Mouse (Mus musculus) kidney, postnatal 25 days (tissue): ENCODE measurements around the gene Fbxl19.
A peak's percentile ranks its signal among the peaks of the same experiment; 100 is the strongest.

Source experiments
- DNase-seq, 2 experiments: peaks; one replicate each; pipeline ENCODE4 v3.0.0; 2021; ENCODE audit warnings: mixed read lengths in 2 of 2

The Fbxl19 gene

GRCm38 (mm10) chr7:127744366-127745045 lies at the start of gene Fbxl19:
Gene Fbxl19, plus strand, starts transcription at chr7:127744543.
- peak; percentile 86 to 93 for DNase-seq

- DNase-seq = no peak
These were observed 45.4 kb upstream of the Fbxl19 start for GRCm38 (mm10) chr7:127698986-127699385.

GRCm38 (mm10) chr7:127700712-127701331 lies 43.5 kb upstream of the Fbxl19 start:
- no peak for DNase-seq

GRCm38 (mm10) chr7:127703561-127704178 lies 40.7 kb upstream of the Fbxl19 start:
- peak; percentile 50 to 52 for DNase-seq

GRCm38 (mm10) chr7:127704598-127704997 lies 39.7 kb upstream of the Fbxl19 start:
- no peak for DNase-seq

GRCm38 (mm10) chr7:127705706-127706105 lies 38.6 kb upstream of the Fbxl19 start:
- no peak for DNase-seq

GRCm38 (mm10) chr7:127707045-127707956 lies 37.0 kb upstream of the Fbxl19 start:
- peak in 1 of 2 experiments; percentile 45 for DNase-seq

GRCm38 (mm10) chr7:127707957-127708206 lies 36.5 kb upstream of the Fbxl19 start:
- DNase-seq = no peak

- DNase-seq = peak; percentile 91 to 94
These were observed 35.9 kb upstream of the Fbxl19 start, which contains the start of gene Bcl7c for GRCm38 (mm10) chr7:127708207-127709078. Gene Bcl7c, minus strand, starts transcription at chr7:127708933.

GRCm38 (mm10) chr7:127709261-127709979 lies 34.9 kb upstream of the Fbxl19 start:
- DNase-seq = no peak

GRCm38 (mm10) chr7:127711031-127711430 lies 33.3 kb upstream of the Fbxl19 start:
- peak in 1 of 2 experiments; percentile 40 for DNase-seq

GRCm38 (mm10) chr7:127711456-127711855 lies 32.9 kb upstream of the Fbxl19 start:
- DNase-seq = peak in 1 of 2 experiments; percentile 55

- peak; percentile 83 to 89 for DNase-seq
These were observed 31.6 kb upstream of the Fbxl19 start, which contains the start of gene Ctf1 for GRCm38 (mm10) chr7:127712461-127713385. Gene Ctf1, plus strand, starts transcription at chr7:127712736.

GRCm38 (mm10) chr7:127714816-127715215 lies 29.5 kb upstream of the Fbxl19 start:
- DNase-seq = peak in 1 of 2 experiments; percentile 49

GRCm38 (mm10) chr7:127716992-127717391 lies 27.4 kb upstream of the Fbxl19 start:
- peak; percentile 75 to 84 for DNase-seq

- DNase-seq = no peak
These were observed 26.0 kb upstream of the Fbxl19 start for GRCm38 (mm10) chr7:127718339-127718738.

- no peak for DNase-seq
These were observed 25.1 kb upstream of the Fbxl19 start for GRCm38 (mm10) chr7:127719258-127719657.

- DNase-seq = no peak
These were observed 18.9 kb upstream of the Fbxl19 start for GRCm38 (mm10) chr7:127725490-127725889.

- no peak for DNase-seq
These were observed 18.4 kb upstream of the Fbxl19 start for GRCm38 (mm10) chr7:127725924-127726323.

GRCm38 (mm10) chr7:127727898-127728297 lies 16.4 kb upstream of the Fbxl19 start:
- no peak for DNase-seq
